Mouse (Mus musculus): Measurements from ENCODE around the gene E2f1.

DNA sequence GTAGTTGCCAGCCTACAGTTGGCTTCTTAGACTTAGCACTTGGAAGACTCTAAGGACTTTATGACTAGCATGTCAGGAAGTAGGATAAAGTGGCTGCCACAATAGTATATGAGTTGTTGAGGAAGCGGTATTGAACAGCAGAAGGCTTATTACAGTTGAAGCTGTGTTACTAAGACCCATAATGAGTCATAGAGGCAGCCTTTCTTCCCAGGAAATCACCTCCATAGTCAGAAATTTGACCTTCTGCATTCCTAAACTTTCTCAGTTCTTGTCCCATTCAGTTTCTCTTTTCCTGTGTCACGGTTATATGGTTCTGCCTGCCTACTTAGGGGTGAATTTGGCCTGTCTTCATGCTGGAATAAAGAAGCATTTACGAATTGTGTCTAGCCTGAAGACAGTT lies 52.7 kb downstream of the E2f1 start:
- no peak for TF ChIP-seq CTCF (IDR thresholded peaks at IDR 0.05; ENCODE audit: borderline replicate concordance, insufficient read depth, low read length)
- no peak for TF ChIP-seq POLR2A (IDR thresholded peaks at IDR 0.05; ENCODE audit: low read depth, low read length)

Measured in embryonic fibroblast, embryonic 13.5 days (primary cell).